Mouse (Mus musculus) Patski (cell line): Measurements from ENCODE around the gene Pla2g3. TPM values are rescaled to one million over a fixed set of nuclear protein-coding genes. Genes with fewer than 3 reads are reported as not detected.
A peak's percentile ranks its signal among the peaks of the same experiment; 100 is the strongest.

Experiments used
- ATAC-seq: fragments of 100-300 bp; one replicate; pipeline ENCODE4 v1.8.0; 2021
- CTCF ChIA-PET: fragments of 350-600 bp; sonication (Branson Sonifier 250); formaldehyde crosslinking; loops from one replicate; lab custom pipeline; 2022; ENCODE audit warnings: inconsistent platforms; lab: Charles Lee
- POLR2A ChIA-PET: fragments of 350-600 bp; sonication (Branson Sonifier 250); formaldehyde crosslinking; loops from one replicate; lab custom pipeline; 2022; ENCODE audit warnings: antibody characterized with exemption, inconsistent platforms; lab: Charles Lee
- DNase-seq: peaks from one replicate; pipeline ENCODE4 v3.0.0-alpha.2; 2011; ENCODE audit warnings: low read depth, low spot score
- H3K27me3 ChIP-seq: fragments of 371-371 bp; one replicate; pipeline ENCODE4 v1.5.1; 2021
- CTCF ChIP-seq: fragments of 100-300 bp; IDR thresholded peaks from one replicate; pipeline ENCODE4 v1.5.1; 2021
- in situ Hi-C: fragments of 300-500 bp; cut with MboI; formaldehyde crosslinking; loops from 3 replicates; pipeline ENCODE4 v1.11.1; 2018; ENCODE audit warnings: low pct_unique_long_range_greater_than_20kb, mixed read lengths
- polyA plus RNA-seq: library from polyadenylated mRNA; unstranded; gene quantifications from one replicate; pipeline ENCODE4 v1.2.3, GENCODE M21; 2021

Gene Pla2g3
- polyA plus RNA-seq, 1 experiment from 2014 or later = 0.37 TPM

DNA sequence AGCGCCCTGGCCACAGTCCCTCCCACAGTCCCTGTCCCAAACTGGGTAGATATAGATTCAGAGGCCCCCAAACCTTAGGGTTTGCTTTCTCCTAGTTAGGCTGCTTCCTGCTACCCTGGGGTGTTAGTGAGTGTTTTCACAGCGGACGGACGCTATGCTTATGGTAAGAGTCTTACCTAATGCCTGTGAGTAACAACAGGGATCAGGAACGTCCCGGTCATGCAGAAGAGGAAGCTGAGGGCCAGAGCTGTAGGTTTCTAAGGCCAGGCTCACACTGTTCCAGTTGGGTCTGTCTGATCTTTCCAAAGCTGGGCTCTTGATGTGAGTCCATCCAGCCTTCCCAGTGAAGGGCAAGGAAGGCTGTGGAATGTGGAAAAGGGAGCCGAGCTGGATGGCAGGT lies 1.7 kb upstream of the Pla2g3 start:
- in situ Hi-C loops = no loop called here
- DNase-seq (no peak), ATAC-seq (no peak)
- no peaks in the 10 kb centered on the region for H3K27me3 ChIP-seq
- ChIA-PET CTCF (interaction anchor here (1.0 kb wide), 1 partner anchor 28 kb away, joined by 3 read pairs; the partner anchor contains the start of gene Selenom), POLR2A (interaction anchor here (0.8 to 1.2 kb wide), 2 partner anchors 9 to 23 kb away, joined by 3 read pairs; no protein-coding TSS in a partner anchor)
- no peak for TF ChIP-seq CTCF

- ATAC-seq = no peak
- no peak for TF ChIP-seq CTCF
- POLR2A ChIA-PET = no interaction called here
Observed at GRCm38 (mm10) chr11:3489036-3489435, 952 bp downstream of the Pla2g3 start.

DNA sequence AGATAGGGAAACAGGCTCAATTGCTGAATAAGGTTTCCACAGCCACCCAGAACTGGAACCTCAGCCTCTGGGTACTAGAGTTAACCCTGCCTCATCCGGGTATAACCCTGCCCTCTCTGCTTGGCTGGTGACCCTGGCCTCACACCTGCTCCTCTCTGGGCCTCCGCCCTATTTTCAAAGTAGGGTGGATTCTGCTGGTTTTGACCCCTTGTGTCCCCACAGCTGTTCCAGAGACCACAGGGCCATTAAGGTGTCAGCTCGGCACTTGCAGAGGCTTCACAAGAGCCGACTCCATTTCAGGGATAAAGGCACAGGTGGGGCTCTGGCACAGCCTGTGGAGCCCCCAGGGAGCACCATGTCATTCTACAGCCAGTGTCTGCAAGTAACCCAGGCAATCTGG lies 4.7 kb downstream of the Pla2g3 start:
- in situ Hi-C loops = no loop called here
- TF ChIP-seq CTCF = no peak
- ChIA-PET CTCF (no interaction called here), POLR2A (no interaction called here)
- no peaks in the 10 kb centered on the region for H3K27me3 ChIP-seq
- no peak for DNase-seq
- no peak for ATAC-seq

More at GRCm38 (mm10) chr11:3489036-3489435, 952 bp downstream of the Pla2g3 start:
- in situ Hi-C loops = no loop called here
- no peaks in the 10 kb centered on the region for H3K27me3 ChIP-seq
- no peak for DNase-seq
- CTCF ChIA-PET = interaction anchor here (1.1 to 1.6 kb wide), 4 partner anchors 14 to 25 kb away, joined by 3 to 6 read pairs (median 4); partner anchors contain the start of gene Selenom

DNA sequence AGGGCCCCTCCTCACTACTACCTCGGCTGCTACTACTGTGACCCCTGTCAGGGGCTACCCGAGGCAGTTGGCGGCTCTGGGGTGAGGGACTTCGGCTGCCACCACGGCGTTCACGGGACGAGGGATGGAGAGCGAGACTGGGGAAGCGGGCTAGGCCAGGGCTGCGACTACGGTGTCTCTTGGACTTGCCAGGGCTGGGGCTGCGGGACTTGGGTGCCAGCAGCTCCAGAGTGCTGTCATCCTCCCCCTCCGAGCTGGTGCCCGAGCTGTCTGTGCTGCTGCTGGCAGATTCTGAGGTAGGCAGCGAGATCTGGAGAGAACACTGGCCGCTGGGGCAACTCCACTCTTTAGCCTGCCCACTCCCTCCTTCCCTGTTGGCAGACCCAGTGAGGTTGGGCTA lies 6.8 kb downstream of the Pla2g3 start:
- no peak for DNase-seq
- peak; percentile 32 for ATAC-seq
- in situ Hi-C loops = no loop called here
- TF ChIP-seq CTCF = no peak
- H3K27me3 ChIP-seq = no peaks in the 10 kb centered on the region
- POLR2A ChIA-PET = interaction anchor here (0.6 to 1.5 kb wide), 2 partner anchors 9 to 17 kb away, joined by 3 read pairs; no protein-coding TSS in a partner anchor
- CTCF ChIA-PET = no interaction called here

DNA sequence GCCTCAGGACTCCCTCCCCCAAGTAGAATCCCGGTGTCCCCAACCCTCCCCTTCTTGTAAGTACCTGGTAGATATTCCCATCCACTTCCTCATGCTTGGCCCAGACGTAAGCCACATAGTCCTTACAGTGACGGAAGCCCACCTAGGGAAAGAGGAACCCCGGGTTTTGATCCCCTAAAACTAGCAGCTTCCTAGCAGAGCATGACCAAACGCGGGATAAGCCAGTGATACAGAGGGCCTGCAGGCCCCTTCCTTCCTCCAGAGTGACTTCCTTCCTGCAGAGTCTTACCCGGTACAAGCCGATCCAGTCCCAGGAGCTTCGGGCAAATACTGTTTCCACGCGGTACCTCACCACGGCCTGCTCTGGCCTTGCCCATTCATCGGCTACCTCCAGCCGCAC lies 7.4 kb downstream of the Pla2g3 start:
- TF ChIP-seq CTCF = no peak
- ChIA-PET POLR2A (interaction anchor here (1.5 kb wide), 1 partner anchor 9 kb away, joined by 3 read pairs; no protein-coding TSS in a partner anchor), CTCF (no interaction called here)
- no peaks in the 10 kb centered on the region for H3K27me3 ChIP-seq
- DNase-seq = no peak
- ATAC-seq = no peak
- in situ Hi-C loops = no loop called here

DNA sequence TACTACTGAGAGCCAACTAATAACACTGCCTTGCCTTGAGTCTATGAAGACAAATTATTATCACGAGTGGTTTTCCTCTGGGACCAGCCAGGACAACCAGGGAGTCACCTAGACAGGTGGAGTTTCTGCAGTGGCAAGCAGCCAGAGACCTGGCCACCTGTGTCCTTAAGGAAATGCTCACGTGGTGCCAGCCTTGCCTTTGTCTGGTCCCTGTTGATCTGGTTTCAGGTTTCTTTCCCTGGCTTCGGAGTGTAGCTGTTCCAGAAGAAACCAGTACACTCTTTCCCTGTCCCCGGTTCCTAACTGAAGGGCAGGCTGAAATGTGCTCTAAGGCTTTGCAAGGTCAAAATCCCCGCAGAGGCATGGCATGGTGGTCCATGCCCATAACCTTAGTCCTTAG lies 8.7 kb downstream of the Pla2g3 start:
- TF ChIP-seq CTCF = no peak
- ChIA-PET POLR2A (interaction anchor here (1.1 kb wide), 1 partner anchor 14 kb away, joined by 7 read pairs; no protein-coding TSS in a partner anchor), CTCF (no interaction called here)
- DNase-seq (no peak), ATAC-seq (no peak)
- H3K27me3 ChIP-seq = no peaks in the 10 kb centered on the region
- in situ Hi-C loops = no loop called here

DNA sequence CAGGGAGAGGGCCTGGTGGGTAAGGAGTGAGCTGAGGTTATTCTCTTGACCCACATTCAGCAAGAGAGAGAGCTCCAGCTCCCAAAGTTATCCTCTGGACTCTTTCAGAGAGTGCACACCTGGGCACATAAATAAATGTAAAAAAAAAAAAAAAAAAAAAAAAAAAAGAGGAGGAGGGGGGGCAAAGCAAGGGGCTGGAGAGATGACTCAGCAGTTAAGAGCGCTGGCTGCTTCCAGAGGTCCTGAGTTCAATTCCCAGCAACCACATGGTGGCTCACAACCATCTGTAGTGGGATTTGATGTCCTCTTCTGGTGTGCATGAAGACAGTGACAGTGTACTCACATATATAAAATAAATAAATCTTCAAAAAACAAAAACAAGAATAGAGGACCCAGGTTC lies 9.2 kb downstream of the Pla2g3 start:
- TF ChIP-seq CTCF = no peak

GRCm38 (mm10) chr11:3502057-3502456 lies 14.0 kb downstream of the Pla2g3 start:
- POLR2A ChIA-PET = interaction anchor here (0.6 kb wide), 1 partner anchor 147 kb away, joined by 5 read pairs; no protein-coding TSS in a partner anchor
- H3K27me3 ChIP-seq = no peaks in the 10 kb centered on the region
- DNase-seq (no peak), ATAC-seq (no peak)
- in situ Hi-C loops = no loop called here
- CTCF ChIA-PET = interaction anchor here (1.1 to 2.0 kb wide), 2 partner anchors 11 to 13 kb away, joined by 3 to 6 read pairs; no protein-coding TSS in a partner anchor
- no peak for TF ChIP-seq CTCF

More for the DNA sequence above, 9.2 kb downstream of the Pla2g3 start:
- in situ Hi-C loops = no loop called here
- ChIA-PET POLR2A (interaction anchor here (1.1 kb wide), 1 partner anchor 15 kb away, joined by 7 read pairs; no protein-coding TSS in a partner anchor), CTCF (no interaction called here)
- DNase-seq = no peak
- H3K27me3 ChIP-seq = no peaks in the 10 kb centered on the region
- ATAC-seq = no peak

DNA sequence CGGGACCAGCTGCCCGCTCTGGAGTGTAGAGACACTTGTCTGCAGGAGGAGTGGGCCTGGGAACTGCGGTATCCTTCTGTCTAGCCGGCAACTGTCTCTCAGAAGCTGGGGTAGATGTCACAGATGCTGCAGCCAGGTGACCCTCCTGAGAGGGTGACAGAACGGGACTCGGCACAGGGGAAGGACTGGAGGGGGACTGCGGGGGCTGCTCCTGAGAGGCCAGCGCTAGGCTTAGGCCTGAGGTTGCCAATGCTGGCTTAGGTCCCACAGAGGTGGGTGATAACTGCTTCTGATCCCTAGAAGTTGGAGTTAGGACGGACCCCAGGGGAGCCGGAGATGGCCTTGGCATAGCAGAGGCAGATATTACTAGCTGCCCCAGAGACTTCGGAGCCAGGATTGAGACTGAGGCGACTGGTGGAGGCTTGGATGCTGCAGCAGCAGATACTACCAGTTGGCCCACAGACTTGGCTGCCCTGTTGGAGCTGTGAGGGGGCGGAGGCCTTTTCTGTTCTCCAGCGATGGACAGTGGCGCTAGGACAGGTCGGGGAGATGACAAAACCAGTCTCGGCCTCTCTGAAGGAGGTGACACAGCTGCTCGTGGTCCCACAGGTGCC lies 14.5 kb downstream of the Pla2g3 start:
- in situ Hi-C loops = no loop called here
- ChIA-PET CTCF (interaction anchor here (1.0 to 2.0 kb wide), 5 partner anchors 12 to 28 kb away, joined by 3 to 9 read pairs (median 5); partner anchors contain the start of gene Selenom), POLR2A (no interaction called here)
- no peak for DNase-seq
- no peak for ATAC-seq
- H3K27me3 ChIP-seq = no peaks in the 10 kb centered on the region
- no peak for TF ChIP-seq CTCF

- ATAC-seq (peak; percentile 4), DNase-seq (no peak)
- H3K27me3 ChIP-seq = no peaks in the 10 kb centered on the region
- POLR2A ChIA-PET = no interaction called here
- in situ Hi-C loops = no loop called here
- no peak for TF ChIP-seq CTCF
- CTCF ChIA-PET = interaction anchor here (0.9 to 2.0 kb wide), 8 partner anchors 10 to 48 kb away, joined by 3 to 9 read pairs (median 4); partner anchors contain the start of gene Selenom
Observed at GRCm38 (mm10) chr11:3503755-3504693, 15.9 kb downstream of the Pla2g3 start.
